Mouse (Mus musculus): ENCODE results near the gene Plin5.

DNA sequence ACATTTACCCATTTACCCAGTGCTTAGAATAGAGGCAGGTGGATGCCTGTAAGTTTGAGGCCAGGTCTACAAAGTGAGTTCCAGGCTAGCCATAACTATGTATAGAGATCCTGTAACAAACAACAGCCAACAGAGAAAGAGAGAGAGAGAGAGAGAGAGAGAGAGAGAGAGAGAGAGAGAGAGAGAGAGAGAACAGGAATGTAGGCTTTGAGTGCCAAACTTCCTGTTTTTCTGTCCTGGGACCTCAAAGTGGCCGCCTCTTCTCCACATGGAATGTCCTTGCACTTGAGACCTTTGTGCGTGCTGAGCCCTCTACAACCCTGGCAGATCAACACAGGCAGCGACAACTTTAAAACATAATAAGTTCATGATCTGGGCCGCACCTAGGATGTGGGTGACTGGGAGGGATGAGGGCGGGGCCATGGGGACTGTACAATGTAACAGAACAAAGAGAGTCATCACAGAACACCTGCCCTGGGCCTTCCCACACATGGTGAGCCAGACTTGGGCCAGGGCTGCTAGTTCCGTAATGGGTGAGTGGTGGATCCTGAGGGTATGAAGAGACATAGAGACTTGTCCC, 46.2 kb upstream of the Plin5 start:
- no peak for TF ChIP-seq POLR2A (IDR thresholded peaks at IDR 0.05; ENCODE audit: control insufficient read depth, extremely low read depth, insufficient read depth, low read length, poor library complexity)
- TF ChIP-seq CTCF (IDR thresholded peaks at IDR 0.05; ENCODE audit: borderline replicate concordance, control insufficient read depth, extremely low read depth, insufficient read depth, low read length, poor library complexity): no peak

All from thymus, adult 2 months (tissue).